Mouse (Mus musculus): ENCODE data around the gene Thoc7.

Gene Thoc7

GRCm38 (mm10) chr14:13961401-13962112 is at the start of gene Thoc7, which contains the start of gene Atxn7:
Gene Thoc7, minus strand, starts transcription at chr14:13961852.
Gene Atxn7, plus strand, starts transcription at chr14:13961440.
- in situ Hi-C loops (cut with MboI; ENCODE audit: unreplicated experiment in 2 of 2), result loop anchor here in 1 of 2 experiments (10.0 kb wide), 1 partner anchor 53 kb away; no protein-coding TSS in a partner anchor

GRCm38 (mm10) chr14:14009712-14010111 is 48.1 kb upstream of the Thoc7 start:
- in situ Hi-C loops (cut with MboI; ENCODE audit: unreplicated experiment in 2 of 2), result loop anchor here (5.0 to 10.0 kb wide), 2 partner anchors 45 to 52 kb away; partner anchors contain the start of genes Atxn7 (in 1 of the 2) and Thoc7 (in 1 of the 2)

GRCm38 (mm10) chr14:14002771-14003170 is 41.1 kb upstream of the Thoc7 start:
- in situ Hi-C loops (cut with MboI; ENCODE audit: unreplicated experiment in 2 of 2), result no loop called here

GRCm38 (mm10) chr14:13995206-13996097 is 33.8 kb upstream of the Thoc7 start:
- in situ Hi-C loops (cut with MboI; ENCODE audit: unreplicated experiment in 2 of 2), result no loop called here

GRCm38 (mm10) chr14:13990741-13991140 is 29.1 kb upstream of the Thoc7 start:
- in situ Hi-C loops (cut with MboI; ENCODE audit: unreplicated experiment in 2 of 2), result no loop called here

- in situ Hi-C loops (cut with MboI; ENCODE audit: unreplicated experiment in 2 of 2), result no loop called here
Measured at GRCm38 (mm10) chr14:13988397-13988796, 26.7 kb upstream of the Thoc7 start.

GRCm38 (mm10) chr14:13982174-13982573 is 20.5 kb upstream of the Thoc7 start:
- in situ Hi-C loops (cut with MboI; ENCODE audit: unreplicated experiment in 2 of 2), result no loop called here

- in situ Hi-C loops (cut with MboI; ENCODE audit: unreplicated experiment in 2 of 2), result no loop called here
Measured at GRCm38 (mm10) chr14:13981286-13981685, 19.6 kb upstream of the Thoc7 start.

- in situ Hi-C loops (cut with MboI; ENCODE audit: unreplicated experiment in 2 of 2), result no loop called here
Measured at GRCm38 (mm10) chr14:13977498-13977897, 15.8 kb upstream of the Thoc7 start.

GRCm38 (mm10) chr14:13971644-13972234 is 10.1 kb upstream of the Thoc7 start:
- in situ Hi-C loops (cut with MboI; ENCODE audit: unreplicated experiment in 2 of 2), result no loop called here

GRCm38 (mm10) chr14:13970513-13970912 is 8.9 kb upstream of the Thoc7 start:
- in situ Hi-C loops (cut with MboI; ENCODE audit: unreplicated experiment in 2 of 2), result no loop called here

GRCm38 (mm10) chr14:13968476-13968875 is 6.8 kb upstream of the Thoc7 start:
- in situ Hi-C loops (cut with MboI; ENCODE audit: unreplicated experiment in 2 of 2), result loop anchor here in 1 of 2 experiments (10.0 kb wide), 1 partner anchor 46 kb away; no protein-coding TSS in a partner anchor

GRCm38 (mm10) chr14:13967607-13968006 is 6.0 kb upstream of the Thoc7 start:
- in situ Hi-C loops (cut with MboI; ENCODE audit: unreplicated experiment in 2 of 2), result loop anchor here in 1 of 2 experiments (10.0 kb wide), 1 partner anchor 47 kb away; no protein-coding TSS in a partner anchor

GRCm38 (mm10) chr14:13963527-13963926 is 1.9 kb upstream of the Thoc7 start:
- in situ Hi-C loops (cut with MboI; ENCODE audit: unreplicated experiment in 2 of 2), result loop anchor here in 1 of 2 experiments (10.0 kb wide), 1 partner anchor 51 kb away; no protein-coding TSS in a partner anchor

- in situ Hi-C loops (cut with MboI; ENCODE audit: unreplicated experiment in 2 of 2), result loop anchor here in 1 of 2 experiments (10.0 kb wide), 1 partner anchor 52 kb away; no protein-coding TSS in a partner anchor
Measured at GRCm38 (mm10) chr14:13962476-13962875, 824 bp upstream of the Thoc7 start.

- in situ Hi-C loops (cut with MboI; ENCODE audit: unreplicated experiment in 2 of 2), result loop anchor here in 1 of 2 experiments (10.0 kb wide), 1 partner anchor 54 kb away; no protein-coding TSS in a partner anchor
Measured at GRCm38 (mm10) chr14:13960482-13961325, 948 bp downstream of the Thoc7 start.

GRCm38 (mm10) chr14:13960079-13960478 is 1.6 kb downstream of the Thoc7 start:
- in situ Hi-C loops (cut with MboI; ENCODE audit: unreplicated experiment in 2 of 2), result loop anchor here in 1 of 2 experiments (10.0 kb wide), 1 partner anchor 55 kb away; no protein-coding TSS in a partner anchor

- in situ Hi-C loops (cut with MboI; ENCODE audit: unreplicated experiment in 2 of 2), result loop anchor here in 1 of 2 experiments (10.0 kb wide), 1 partner anchor 913 kb away; no protein-coding TSS in a partner anchor
Measured at GRCm38 (mm10) chr14:13952151-13952550, 9.5 kb downstream of the Thoc7 start.

- in situ Hi-C loops (cut with MboI; ENCODE audit: unreplicated experiment in 2 of 2), result loop anchor here in 1 of 2 experiments (10.0 kb wide), 1 partner anchor 914 kb away; no protein-coding TSS in a partner anchor
Measured at GRCm38 (mm10) chr14:13950401-13950800, 11.3 kb downstream of the Thoc7 start.

All from v-Abl transformed pro-B cells (cell line).